14 mouse cellular contexts compared by ENCODE assay signal in genomic region chr17:30268456-30268855, GRCm38 (mm10).
"Had no signal": no experiment of that assay in that cellular context is flagged by ENCODE, and none has a peak within 500 bp of the region (broad histone marks: within the 10 kb centered on the region; RNA-seq: fewer than 3 reads in every experiment).

No protein-coding gene starts in this region.

- H3K4me3 ChIP-seq: layer of hippocampus, adult 2 months; limb, embryonic 12.5 days; liver, embryonic 13.5 days; lung, embryonic 15.5 days; megakaryocyte, embryonic 14.5 days had no signal

- H3K9ac ChIP-seq: limb, embryonic 12.5 days; liver, embryonic 13.5 days; liver, postnatal 0 days; lung, embryonic 15.5 days had no signal

- H3K9me3 ChIP-seq: limb, embryonic 12.5 days; liver, embryonic 13.5 days; lung, embryonic 15.5 days had no signal

- H3K4me1 ChIP-seq: liver, embryonic 13.5 days; lung, embryonic 15.5 days had no signal

- DNase-seq: kidney, postnatal 10 days; kidney, postnatal 4 days; liver; liver, embryonic 13.5 days; liver, postnatal 0 days; lung, postnatal 14 days; right cerebral cortex, postnatal 14 days; thymus, postnatal 4 days had no signal

- H3K27ac ChIP-seq: limb, embryonic 12.5 days; liver, embryonic 13.5 days; lung, embryonic 15.5 days; macrophage had no signal

- H3K27me3 ChIP-seq: limb, embryonic 12.5 days; liver, embryonic 13.5 days; lung, embryonic 15.5 days; megakaryocyte, embryonic 14.5 days had no signal

- H3K36me3 ChIP-seq: limb, embryonic 12.5 days; liver, embryonic 13.5 days; lung, embryonic 15.5 days had no signal

- ATAC-seq: liver, postnatal 0 days had no signal

- H3K4me2 ChIP-seq: limb, embryonic 12.5 days; liver, embryonic 13.5 days; lung, embryonic 15.5 days; midbrain, embryonic 11.5 days had no signal
